Mouse (Mus musculus) stomach, embryonic 14.5 days (tissue): ENCODE results near the gene Vash1. TPM values are rescaled to one million over a fixed set of nuclear protein-coding genes. Genes with fewer than 3 reads are reported as not detected.

ENCODE experiments used
- polyA plus RNA-seq: library from polyadenylated mRNA; unstranded; fragments of >200 nt; fragmentation: Nextera tagmentation; extraction: Ambion mirVana; gene quantifications from 2 replicates; pipeline ENCODE4 v1.2.1, GENCODE M21; 2014

Vash1 gene
- polyA plus RNA-seq, 1 experiment from 2014 or later = 12.2 TPM

Other genes with a start within 250 kb of the Vash1 start
- gene Angel1, start 47.8 kb downstream of the Vash1 start, polyA plus RNA-seq = 8.7 and 10.2 TPM in 2 replicates
- gene Lrrc74a, start 55.7 kb downstream of the Vash1 start, polyA plus RNA-seq = not detected in 2 replicates
- gene Irf2bpl, start 206.1 kb downstream of the Vash1 start, polyA plus RNA-seq = 18.2 and 21.6 TPM in 2 replicates